Mouse (Mus musculus) lung, postnatal 0 days (tissue): Measurements from ENCODE around the gene Net1. TPM values are rescaled to one million over a fixed set of nuclear protein-coding genes. Genes with fewer than 3 reads are reported as not detected.

Experiments
- ATAC-seq: fragments of 200-750 bp; cut with Nextera tagmentation; 2 replicates; pipeline ENCODE4 v1.8.0; 2017; ENCODE audit warnings: moderate library complexity
- DNase-seq: peaks from one replicate; pipeline ENCODE4 v3.0.0-alpha.2; 2016; ENCODE audit warnings: low spot score
- H3K27ac ChIP-seq: fragments of 300-500 bp; sonication (generic); 2 replicates; pipeline ENCODE4 v1.5.1; 2014; ENCODE audit warnings: antibody characterized with exemption, mild to moderate bottlenecking, low read length, mixed read lengths
- H3K27me3 ChIP-seq: fragments of 300-500 bp; sonication (generic); replicated peaks from 2 replicates; pipeline ENCODE4 v1.6.1; 2014; ENCODE audit warnings: low read length, mixed read lengths; ENCODE audit not compliant: insufficient read depth
- H3K36me3 ChIP-seq: fragments of 300-500 bp; sonication (generic); 2 replicates; pipeline ENCODE4 v1.6.1; 2014; ENCODE audit warnings: low read length, mixed read lengths; ENCODE audit not compliant: insufficient read depth
- H3K4me1 ChIP-seq: fragments of 300-500 bp; sonication (generic); 2 replicates; pipeline ENCODE4 v1.6.1; 2014; ENCODE audit warnings: antibody characterized with exemption, low read depth, low read length, mixed read lengths; ENCODE audit not compliant: insufficient read depth
- H3K4me2 ChIP-seq: fragments of 300-500 bp; sonication (generic); replicated peaks from 2 replicates; pipeline ENCODE4 v1.6.1; 2014; ENCODE audit warnings: low read depth, mild to moderate bottlenecking, low read length, moderate library complexity, mixed read lengths
- H3K4me3 ChIP-seq: fragments of 300-500 bp; sonication (generic); 2 replicates; pipeline ENCODE4 v1.5.1; 2014; ENCODE audit warnings: low read depth, low read length
- H3K9ac ChIP-seq: fragments of 300-500 bp; sonication (generic); replicated peaks from 2 replicates; pipeline ENCODE4 v1.6.1; 2014; ENCODE audit warnings: low read depth, mild to moderate bottlenecking
- H3K9me3 ChIP-seq: fragments of 300-500 bp; sonication (generic); 2 replicates; pipeline ENCODE4 v1.6.1; 2016; ENCODE audit warnings: low read length, mixed read lengths
- CTCF ChIP-seq: IDR thresholded peaks from 2 replicates; pipeline ENCODE4 v1.5.1; 2016; ENCODE audit warnings: antibody characterized with exemption, mild to moderate bottlenecking
- EP300 ChIP-seq: IDR thresholded peaks from 2 replicates; pipeline ENCODE4 v1.6.1; 2016; ENCODE audit warnings: antibody characterized with exemption, mild to moderate bottlenecking, control low read depth
- WGBS: fragments of 180-500 bp; shearing (Covaris S2); extraction: QIAGEN DNeasy Blood & Tissue Kit; methylation state at CpG from one replicate; pipeline ENCODE4 v1.1.7; 2014; 5-methylcytosine and 5-hydroxymethylcytosine counted together
- polyA plus RNA-seq: library from polyadenylated mRNA; unstranded; fragments of >200 nt; fragmentation: Nextera tagmentation; extraction: Ambion mirVana; gene quantifications from 2 replicates; pipeline ENCODE4 v1.2.1, GENCODE M21; 2015

Net1 gene
- polyA plus RNA-seq, 1 experiment from 2014 or later: 83.7 TPM

DNA sequence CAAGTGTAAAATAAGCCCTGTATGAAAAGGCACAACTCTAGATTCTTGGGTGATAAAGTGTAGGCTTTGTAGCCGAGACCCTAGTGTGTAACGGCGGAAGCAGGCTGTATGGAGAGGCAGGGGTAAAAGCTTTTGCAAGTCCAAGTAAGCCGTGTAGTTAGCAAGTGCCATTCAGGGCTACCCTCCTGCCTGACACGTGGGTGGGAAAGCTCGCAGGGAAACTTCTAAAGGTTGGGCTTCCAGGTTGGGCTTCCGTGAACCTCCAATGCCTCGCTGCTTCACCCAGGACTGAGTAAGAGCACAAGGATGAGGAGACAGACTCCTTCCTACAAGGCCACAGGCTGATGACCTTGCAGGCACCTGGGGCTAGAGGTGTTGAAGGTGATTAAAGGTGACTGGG, 23.5 kb downstream of the Net1 start:
- no peak for DNase-seq
- ATAC-seq: no peak
- 68% methylated on average over 8 of the region's 8 CpGs for WGBS

GRCm38 (mm10) chr13:3893126-3893734, 24.8 kb downstream of the Net1 start:
- peak; percentile 93 for DNase-seq

More for the DNA sequence above, 23.5 kb downstream of the Net1 start:
- TF ChIP-seq EP300: no peak
- TF ChIP-seq CTCF: no peak
- Histone ChIP-seq H3K4me1 (peaks cover 10% of the 10 kb centered on the region; the same call in 1 of the 2 replicates), H3K4me3 (no peak overlapping the region), H3K27me3 (no peaks in the 10 kb centered on the region), H3K9me3 (no peaks in the 10 kb centered on the region), H3K36me3 (no peaks in the 10 kb centered on the region), H3K27ac (no peak overlapping the region), H3K9ac (no peak overlapping the region), H3K4me2 (no peak overlapping the region)

GRCm38 (mm10) chr13:3892601-3893000, 25.4 kb downstream of the Net1 start:
- no peaks in the 10 kb centered on the region for H3K9me3 ChIP-seq
- H3K36me3 ChIP-seq: peaks cover 3% of the 10 kb centered on the region
- H3K4me3 ChIP-seq: peak overlapping the region; percentile 59
- ATAC-seq (no peak), DNase-seq (no peak)
- TF ChIP-seq EP300: no peak
- no peak for TF ChIP-seq CTCF
- H3K4me2 ChIP-seq: peak overlapping the region; percentile 66
- 0 out of 2 replicates have a peak overlapping the region, but pooled peaks have one; percentile 33 for H3K27ac ChIP-seq
- H3K4me1 ChIP-seq: peaks cover 10% of the 10 kb centered on the region; the same call in 1 of the 2 replicates
- no peaks in the 10 kb centered on the region for H3K27me3 ChIP-seq
- 6% methylated on average over 7 of the region's 7 CpGs for WGBS
- H3K9ac ChIP-seq: peak overlapping the region; percentile 45

More at GRCm38 (mm10) chr13:3893126-3893734, 24.8 kb downstream of the Net1 start:
- Histone ChIP-seq H3K4me2 (peak overlapping the region; percentile 66), H3K9me3 (no peaks in the 10 kb centered on the region), H3K36me3 (no peaks in the 10 kb centered on the region), H3K9ac (peak overlapping the region; percentile 45), H3K4me1 (peaks cover 10% of the 10 kb centered on the region; the same call in 1 of the 2 replicates), H3K4me3 (peak overlapping the region; percentile 59), H3K27ac (peak overlapping the region; percentile 52; the same call in 1 of the 2 replicates), H3K27me3 (no peaks in the 10 kb centered on the region)
- peak; percentile 97 for ATAC-seq
- TF ChIP-seq EP300 (0 out of 2 replicates have a peak, but pooled peaks have one; percentile 16), CTCF (peak; percentile 30; the same call in 1 of the 2 replicates)
- WGBS: under 1% methylated on average over 35 of the region's 35 CpGs

DNA sequence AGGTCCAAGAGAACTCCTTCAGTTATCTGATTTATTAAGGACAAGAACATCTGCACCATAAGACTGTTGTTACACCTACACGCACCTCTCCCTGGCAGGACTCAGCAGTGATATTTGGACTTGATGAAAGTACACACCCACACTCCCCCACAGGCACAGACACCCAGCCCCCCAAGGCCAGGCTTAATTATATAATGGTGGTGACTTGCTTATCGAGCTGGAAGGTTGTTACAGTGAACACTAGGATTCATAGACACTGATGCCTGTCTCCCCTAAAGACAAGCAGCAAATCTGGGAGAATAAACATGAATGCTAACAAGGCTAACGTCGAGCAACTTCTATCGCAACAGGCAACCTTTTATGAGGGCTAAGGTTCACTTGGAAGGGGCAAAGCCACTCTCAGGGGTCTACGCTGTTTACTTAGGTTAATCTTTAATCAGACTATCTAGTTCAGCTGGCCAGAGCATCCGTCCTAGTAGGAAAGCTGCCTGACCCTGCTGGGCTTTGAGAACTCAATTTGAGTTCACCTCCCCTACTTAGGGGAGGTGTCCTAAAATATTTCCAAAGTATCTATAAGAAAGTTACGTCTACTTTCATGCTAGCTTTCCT, 26.4 kb downstream of the Net1 start:
- peak overlapping the region; percentile 2 for H3K27ac ChIP-seq
- DNase-seq: no peak
- no peak for ATAC-seq

GRCm38 (mm10) chr13:3890061-3890460, 28.0 kb downstream of the Net1 start:
- peaks cover 3% of the 10 kb centered on the region; the same call in 1 of the 2 replicates for H3K4me1 ChIP-seq
- H3K4me2 ChIP-seq: peak overlapping the region; percentile 39
- H3K9me3 ChIP-seq: no peaks in the 10 kb centered on the region
- no peak overlapping the region for H3K9ac ChIP-seq
- no peaks in the 10 kb centered on the region for H3K27me3 ChIP-seq
- ATAC-seq: no peak
- peak; percentile 32 for DNase-seq
- peak overlapping the region; percentile 15; the same call in 1 of the 2 replicates for H3K4me3 ChIP-seq
- WGBS: 48% methylated on average over 8 of the region's 8 CpGs
- H3K27ac ChIP-seq: no peak overlapping the region
- H3K36me3 ChIP-seq: peaks cover 21% of the 10 kb centered on the region
- no peak for TF ChIP-seq CTCF
- TF ChIP-seq EP300: no peak

More for the DNA sequence above, 26.4 kb downstream of the Net1 start:
- Histone ChIP-seq H3K4me3 (peak overlapping the region; percentile 59), H3K9ac (peak overlapping the region; percentile 45), H3K4me1 (peaks cover 10% of the 10 kb centered on the region; the same call in 1 of the 2 replicates), H3K4me2 (peak overlapping the region; percentile 66), H3K36me3 (peaks cover 13% of the 10 kb centered on the region), H3K9me3 (no peaks in the 10 kb centered on the region), H3K27me3 (no peaks in the 10 kb centered on the region)
- no peak for TF ChIP-seq EP300
- no peak for TF ChIP-seq CTCF
- 33% methylated on average over 8 of the region's 8 CpGs for whole genome bisulfite sequencing

- H3K9ac ChIP-seq: no peak overlapping the region
- peaks cover 30% of the 10 kb centered on the region for H3K36me3 ChIP-seq
- H3K4me1 ChIP-seq: peaks cover 3% of the 10 kb centered on the region; the same call in 1 of the 2 replicates
- no peak for DNase-seq
- no peaks in the 10 kb centered on the region for H3K9me3 ChIP-seq
- ATAC-seq: no peak
- 77% methylated on average over 3 of the region's 3 CpGs for WGBS
- H3K4me2 ChIP-seq: no peak overlapping the region
- no peaks in the 10 kb centered on the region for H3K27me3 ChIP-seq
- H3K27ac ChIP-seq: 0 out of 2 replicates have a peak overlapping the region, but pooled peaks have one; percentile 40
- H3K4me3 ChIP-seq: no peak overlapping the region
- TF ChIP-seq EP300 (no peak), CTCF (no peak)
Measured at GRCm38 (mm10) chr13:3889111-3889510, 28.9 kb downstream of the Net1 start.
